Mouse (Mus musculus) kidney, embryonic 15.5 days (tissue): ENCODE measurements around the gene Dcaf4. TPM values are rescaled to one million over a fixed set of nuclear protein-coding genes. Genes with fewer than 3 reads are reported as not detected.

ENCODE experiments used
- ATAC-seq: fragments of 200-750 bp; cut with Nextera tagmentation; replicated peaks from 2 replicates; pipeline ENCODE4 v1.8.0; 2017; ENCODE audit warnings: moderate TSS enrichment; ENCODE audit not compliant: low FRiP score
- H3K27ac ChIP-seq: fragments of 300-500 bp; sonication (generic); 2 replicates; pipeline ENCODE4 v1.5.1; 2015; ENCODE audit warnings: mild to moderate bottlenecking, inconsistent platforms
- H3K27me3 ChIP-seq: fragments of 300-500 bp; sonication (generic); 2 replicates; pipeline ENCODE4 v1.6.1; 2015; ENCODE audit warnings: inconsistent platforms
- H3K36me3 ChIP-seq: fragments of 300-500 bp; sonication (generic); 2 replicates; pipeline ENCODE4 v1.6.1; 2015; ENCODE audit warnings: inconsistent platforms
- H3K4me1 ChIP-seq: fragments of 300-500 bp; sonication (generic); 2 replicates; pipeline ENCODE4 v1.6.1; 2015; ENCODE audit warnings: inconsistent platforms
- H3K4me2 ChIP-seq: fragments of 300-500 bp; sonication (generic); 2 replicates; pipeline ENCODE4 v1.6.1; 2015; ENCODE audit warnings: moderate library complexity, mild to moderate bottlenecking, inconsistent platforms
- H3K4me3 ChIP-seq: fragments of 300-500 bp; sonication (generic); replicated peaks from 2 replicates; pipeline ENCODE4 v1.5.1; 2015; ENCODE audit warnings: mild to moderate bottlenecking, inconsistent platforms
- H3K9ac ChIP-seq: fragments of 300-500 bp; sonication (generic); 2 replicates; pipeline ENCODE4 v1.6.1; 2015; ENCODE audit warnings: mild to moderate bottlenecking, inconsistent platforms
- H3K9me3 ChIP-seq: fragments of 300-500 bp; sonication (generic); replicated peaks from 2 replicates; pipeline ENCODE4 v1.6.1; 2016; ENCODE audit warnings: inconsistent platforms
- WGBS: fragments of 180-500 bp; shearing (Covaris S2); methylation state at CpG from one replicate; pipeline ENCODE4 v1.1.7; 2015; ENCODE audit warnings: mixed read lengths; 5-methylcytosine and 5-hydroxymethylcytosine counted together
- polyA plus RNA-seq: library from polyadenylated mRNA; unstranded; fragments of >200 nt; fragmentation: Nextera tagmentation; extraction: Ambion mirVana; gene quantifications from 2 replicates; pipeline ENCODE4 v1.2.1, GENCODE M21; 2015

Gene Dcaf4
- polyA plus RNA-seq, 1 experiment from 2014 or later, result 30.8 TPM

DNA sequence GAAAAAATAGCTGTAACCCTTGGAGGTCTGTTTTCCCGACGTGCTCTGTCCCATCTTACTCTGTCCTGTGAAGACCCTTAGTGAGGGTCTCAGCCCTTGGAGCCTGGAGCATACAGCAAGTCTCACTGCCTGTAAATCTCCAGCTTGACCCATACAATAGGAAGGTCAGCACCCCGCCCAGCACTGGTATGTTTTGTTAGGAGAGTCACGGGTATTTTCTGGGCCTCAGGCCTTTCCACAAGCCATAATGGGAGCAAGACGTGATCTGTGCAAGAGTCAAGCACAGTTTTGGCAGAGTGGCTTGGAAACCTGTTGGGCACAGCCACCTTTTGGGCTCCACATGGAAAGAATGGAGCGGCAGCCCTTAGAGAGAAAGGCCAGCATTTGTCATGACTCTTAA is 7.5 kb downstream of the Dcaf4 start:
- Histone ChIP-seq H3K9me3 (no peaks in the 10 kb centered on the region), H3K4me2 (no peak overlapping the region), H3K27ac (no peak overlapping the region), H3K9ac (no peak overlapping the region), H3K4me3 (no peak overlapping the region), H3K27me3 (no peaks in the 10 kb centered on the region), H3K4me1 (peaks cover 6% of the 10 kb centered on the region; the same call in 1 of the 2 replicates), H3K36me3 (peaks cover 33% of the 10 kb centered on the region)
- ATAC-seq, result no peak
- WGBS, result 55% methylated on average over 6 of the region's 6 CpGs

DNA sequence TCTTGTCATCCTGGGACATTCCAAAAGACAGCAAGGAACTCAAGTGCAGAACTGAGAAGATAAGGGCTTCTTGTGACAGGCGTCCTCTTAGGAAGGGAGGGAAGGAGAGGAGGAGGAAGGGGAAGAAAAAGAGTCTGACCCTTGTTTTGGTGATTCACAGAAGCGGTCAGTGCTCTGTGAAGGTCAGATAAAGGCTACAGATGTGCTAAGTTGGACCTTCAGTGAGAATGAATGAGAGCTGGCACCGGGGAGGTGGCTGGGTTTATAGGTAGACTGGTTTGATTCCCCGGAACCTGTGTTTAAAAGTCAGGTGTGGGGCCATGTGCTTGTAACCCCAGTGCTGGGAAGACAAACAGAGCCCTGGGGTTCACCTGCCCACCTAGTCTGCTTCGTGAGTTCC is 8.4 kb downstream of the Dcaf4 start:
- no peak for ATAC-seq
- 87% methylated on average over 5 of the region's 5 CpGs for WGBS

GRCm38 (mm10) chr12:83531992-83532391 is 11.7 kb downstream of the Dcaf4 start:
- 0 out of 2 replicates have a peak, but pooled peaks cover 4% of the 10 kb centered on the region for H3K4me1 ChIP-seq
- no peak for ATAC-seq
- H3K4me2 ChIP-seq, result no peak overlapping the region
- no peak overlapping the region for H3K4me3 ChIP-seq
- H3K36me3 ChIP-seq, result peaks cover 62% of the 10 kb centered on the region
- no peak overlapping the region for H3K9ac ChIP-seq
- WGBS, result 88% methylated on average over 6 of the region's 6 CpGs
- H3K9me3 ChIP-seq, result no peaks in the 10 kb centered on the region
- H3K27me3 ChIP-seq, result no peaks in the 10 kb centered on the region
- H3K27ac ChIP-seq, result no peak overlapping the region

More for the DNA sequence above, 8.4 kb downstream of the Dcaf4 start:
- H3K9me3 ChIP-seq, result no peaks in the 10 kb centered on the region
- H3K4me1 ChIP-seq, result peaks cover 5% of the 10 kb centered on the region; the same call in 1 of the 2 replicates
- H3K36me3 ChIP-seq, result peaks cover 40% of the 10 kb centered on the region
- H3K4me3 ChIP-seq, result no peak overlapping the region
- H3K9ac ChIP-seq, result no peak overlapping the region
- H3K27ac ChIP-seq, result no peak overlapping the region
- H3K4me2 ChIP-seq, result no peak overlapping the region
- no peaks in the 10 kb centered on the region for H3K27me3 ChIP-seq

- Histone ChIP-seq H3K4me2 (no peak overlapping the region), H3K4me1 (0 out of 2 replicates have a peak, but pooled peaks cover 4% of the 10 kb centered on the region), H3K9me3 (no peaks in the 10 kb centered on the region), H3K27me3 (no peaks in the 10 kb centered on the region), H3K4me3 (no peak overlapping the region), H3K36me3 (peaks cover 69% of the 10 kb centered on the region), H3K9ac (no peak overlapping the region), H3K27ac (no peak overlapping the region)
- no peak for ATAC-seq
- 95% methylated on average over 3 of the region's 3 CpGs for WGBS
These were observed 12.7 kb downstream of the Dcaf4 start for GRCm38 (mm10) chr12:83532966-83533365.

DNA sequence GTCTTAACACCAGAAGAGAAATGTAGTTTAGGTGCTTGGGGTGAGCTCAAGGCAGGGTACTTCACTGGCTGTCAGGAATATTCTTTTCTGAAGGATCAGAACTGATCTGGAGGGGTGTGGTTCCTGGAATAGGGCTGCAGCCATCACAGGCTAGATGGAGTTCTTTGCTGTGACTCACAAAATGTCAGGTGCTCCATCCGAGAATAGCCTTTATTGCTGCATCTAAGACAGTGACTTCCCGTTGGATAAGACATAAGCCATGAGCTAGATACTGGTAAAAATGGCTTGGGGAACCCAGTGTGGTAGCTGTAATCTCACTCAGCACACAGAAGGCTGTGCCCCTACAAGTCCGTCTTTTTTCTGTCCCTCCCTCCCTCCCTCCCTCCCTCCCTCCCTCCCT is 13.9 kb downstream of the Dcaf4 start:
- WGBS, result 74% methylated on average over 3 of the region's 3 CpGs
- Histone ChIP-seq H3K9me3 (no peaks in the 10 kb centered on the region), H3K27me3 (no peaks in the 10 kb centered on the region), H3K4me1 (0 out of 2 replicates have a peak, but pooled peaks cover 4% of the 10 kb centered on the region), H3K36me3 (peaks cover 81% of the 10 kb centered on the region), H3K27ac (no peak overlapping the region), H3K4me3 (no peak overlapping the region), H3K9ac (no peak overlapping the region), H3K4me2 (no peak overlapping the region)
- no peak for ATAC-seq

DNA sequence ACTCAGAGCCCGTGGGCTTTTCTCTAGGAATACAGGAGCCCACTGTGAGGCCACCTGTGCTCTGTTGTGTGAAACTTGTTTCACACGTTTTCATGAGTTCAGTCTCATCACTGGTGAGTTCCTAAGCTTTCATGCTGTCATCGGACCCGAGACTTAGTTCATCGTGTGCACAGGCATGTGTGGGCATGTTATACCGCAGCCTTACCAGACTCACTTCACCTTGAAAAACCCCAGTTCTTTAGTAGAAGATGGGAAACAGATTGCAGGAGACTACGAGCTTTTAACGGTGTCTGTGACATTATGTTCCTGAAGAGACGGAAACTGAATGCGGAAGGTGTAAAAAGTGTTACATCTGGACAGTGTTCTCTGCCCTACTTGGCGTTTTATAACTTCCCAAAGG is 15.2 kb downstream of the Dcaf4 start:
- WGBS, result 87% methylated on average over 11 of the region's 11 CpGs
- H3K9ac ChIP-seq, result no peak overlapping the region

GRCm38 (mm10) chr12:83536039-83536438 is 15.8 kb downstream of the Dcaf4 start:
- no peak for ATAC-seq
- Histone ChIP-seq H3K27me3 (no peaks in the 10 kb centered on the region), H3K27ac (no peak overlapping the region), H3K4me3 (no peak overlapping the region), H3K36me3 (peaks cover 90% of the 10 kb centered on the region), H3K9me3 (no peaks in the 10 kb centered on the region), H3K9ac (no peak overlapping the region), H3K4me2 (no peak overlapping the region), H3K4me1 (0 out of 2 replicates have a peak, but pooled peaks cover 4% of the 10 kb centered on the region)
- WGBS, result 71% methylated on average over 9 of the region's 9 CpGs

More for the DNA sequence above, 15.2 kb downstream of the Dcaf4 start:
- Histone ChIP-seq H3K4me2 (no peak overlapping the region), H3K4me3 (no peak overlapping the region), H3K27me3 (no peaks in the 10 kb centered on the region), H3K4me1 (0 out of 2 replicates have a peak, but pooled peaks cover 4% of the 10 kb centered on the region), H3K27ac (no peak overlapping the region), H3K36me3 (peaks cover 88% of the 10 kb centered on the region), H3K9me3 (no peaks in the 10 kb centered on the region)
- ATAC-seq, result no peak

DNA sequence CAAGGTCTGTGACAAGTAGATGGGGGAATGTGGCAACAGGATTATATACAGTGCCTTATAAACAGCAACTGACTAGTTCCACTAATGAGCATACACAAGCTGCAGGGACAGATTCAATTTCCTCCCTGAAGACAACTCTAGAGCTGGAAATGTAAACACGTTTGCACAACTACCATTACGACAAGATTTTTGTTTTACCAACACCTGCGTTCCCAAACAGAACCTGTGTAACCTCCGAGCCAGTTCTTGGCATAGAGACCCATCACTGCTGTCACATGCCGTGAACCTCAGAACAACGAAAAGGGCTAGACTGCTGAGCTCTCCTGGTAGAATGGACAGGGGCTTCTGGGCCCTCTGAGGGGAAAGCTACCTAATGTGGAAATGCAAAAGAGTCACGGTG is 23.7 kb downstream of the Dcaf4 start:
- H3K9ac ChIP-seq, result no peak overlapping the region
- H3K27ac ChIP-seq, result no peak overlapping the region
- no peak overlapping the region for H3K4me2 ChIP-seq
- no peak for ATAC-seq
- no peaks in the 10 kb centered on the region for H3K27me3 ChIP-seq
- no peaks in the 10 kb centered on the region for H3K4me1 ChIP-seq
- H3K36me3 ChIP-seq, result peaks cover 68% of the 10 kb centered on the region
- H3K4me3 ChIP-seq, result no peak overlapping the region
- 84% methylated on average over 7 of the region's 7 CpGs for WGBS
- H3K9me3 ChIP-seq, result no peaks in the 10 kb centered on the region

GRCm38 (mm10) chr12:83544791-83545190 is 24.5 kb downstream of the Dcaf4 start:
- Histone ChIP-seq H3K9me3 (no peaks in the 10 kb centered on the region), H3K27me3 (no peaks in the 10 kb centered on the region), H3K4me2 (no peak overlapping the region), H3K9ac (no peak overlapping the region), H3K36me3 (peaks cover 65% of the 10 kb centered on the region), H3K27ac (no peak overlapping the region), H3K4me3 (no peak overlapping the region), H3K4me1 (no peaks in the 10 kb centered on the region)
- no peak for ATAC-seq

GRCm38 (mm10) chr12:83551305-83551704 is 31.0 kb downstream of the Dcaf4 start:
- 93% methylated on average over 16 of the region's 16 CpGs for WGBS
- H3K36me3 ChIP-seq, result peaks cover 92% of the 10 kb centered on the region
- no peaks in the 10 kb centered on the region for H3K9me3 ChIP-seq
- H3K4me3 ChIP-seq, result no peak overlapping the region
- H3K4me2 ChIP-seq, result no peak overlapping the region
- no peak overlapping the region for H3K9ac ChIP-seq
- ATAC-seq, result no peak
- H3K4me1 ChIP-seq, result no peaks in the 10 kb centered on the region
- H3K27me3 ChIP-seq, result no peaks in the 10 kb centered on the region
- no peak overlapping the region for H3K27ac ChIP-seq

DNA sequence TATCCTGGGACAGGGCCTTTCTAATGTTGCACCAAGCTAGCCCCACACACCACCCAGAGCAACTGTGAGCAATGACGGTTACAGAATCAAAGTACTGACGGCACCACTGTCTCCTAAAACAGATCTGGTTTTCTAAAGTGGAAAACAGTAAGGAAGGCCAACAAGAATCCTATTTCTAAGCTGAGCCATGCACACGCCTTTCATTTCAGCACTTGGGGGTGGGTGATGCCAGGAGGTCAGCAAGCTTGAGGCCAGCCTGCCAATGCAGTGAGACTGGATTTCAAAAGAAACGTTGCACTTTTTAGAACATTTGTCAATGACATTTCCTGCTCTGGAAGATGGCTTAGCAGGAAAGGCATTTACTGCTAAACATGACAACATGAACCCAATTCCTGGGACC is 33.5 kb downstream of the Dcaf4 start:
- Histone ChIP-seq H3K27me3 (no peaks in the 10 kb centered on the region), H3K4me3 (no peak overlapping the region), H3K4me1 (no peaks in the 10 kb centered on the region), H3K9me3 (no peaks in the 10 kb centered on the region), H3K27ac (no peak overlapping the region), H3K36me3 (peaks cover 94% of the 10 kb centered on the region), H3K4me2 (no peak overlapping the region), H3K9ac (no peak overlapping the region)
- no peak for ATAC-seq
- 71% methylated on average over 4 of the region's 4 CpGs for WGBS

DNA sequence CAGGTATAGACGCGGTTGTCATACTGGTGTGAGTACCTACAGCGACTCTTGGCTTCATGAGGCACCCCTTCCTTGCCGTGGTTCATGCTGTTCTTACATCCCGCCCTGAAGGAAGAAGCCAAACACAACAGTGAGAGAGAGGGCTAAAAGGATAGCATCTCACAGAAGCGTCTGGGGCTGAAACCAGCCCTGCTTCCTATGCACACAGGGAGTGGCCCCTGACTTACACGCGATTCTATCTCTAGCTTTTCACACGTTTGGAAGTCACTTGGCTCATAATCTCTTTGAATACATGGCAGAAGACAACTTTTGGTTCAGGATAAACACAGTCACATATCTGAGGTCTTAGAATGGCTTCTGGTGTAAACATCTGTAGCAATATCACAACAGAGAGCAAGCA is 35.3 kb downstream of the Dcaf4 start:
- 73% methylated on average over 9 of the region's 9 CpGs for whole genome bisulfite sequencing
- no peaks in the 10 kb centered on the region for H3K9me3 ChIP-seq

GRCm38 (mm10) chr12:83558496-83558895 is 38.2 kb downstream of the Dcaf4 start:
- Histone ChIP-seq H3K4me2 (no peak overlapping the region), H3K4me3 (no peak overlapping the region), H3K4me1 (no peaks in the 10 kb centered on the region), H3K9ac (no peak overlapping the region), H3K27ac (no peak overlapping the region), H3K9me3 (no peaks in the 10 kb centered on the region), H3K36me3 (peaks cover 87% of the 10 kb centered on the region), H3K27me3 (no peaks in the 10 kb centered on the region)
- 78% methylated on average over 7 of the region's 7 CpGs for WGBS
- ATAC-seq, result no peak

More for the DNA sequence above, 35.3 kb downstream of the Dcaf4 start:
- Histone ChIP-seq H3K4me2 (no peak overlapping the region), H3K4me1 (no peaks in the 10 kb centered on the region), H3K9ac (no peak overlapping the region), H3K27me3 (no peaks in the 10 kb centered on the region), H3K4me3 (no peak overlapping the region), H3K27ac (no peak overlapping the region), H3K36me3 (peaks cover 89% of the 10 kb centered on the region)
- no peak for ATAC-seq
